Mouse (Mus musculus) yolk sac, embryonic 10.5 days (tissue): Measurements from ENCODE around the gene Cadm4.
"Not testable (repeated sequence)": the region's sequence is repeated elsewhere in the genome, so short reads cannot be mapped to it uniquely, and the experiment has no call there.

Source experiments
- DNase-seq: peaks from one replicate; pipeline ENCODE4 v3.0.0-alpha.2; 2017; ENCODE audit warnings: low spot score

The Cadm4 gene

DNA sequence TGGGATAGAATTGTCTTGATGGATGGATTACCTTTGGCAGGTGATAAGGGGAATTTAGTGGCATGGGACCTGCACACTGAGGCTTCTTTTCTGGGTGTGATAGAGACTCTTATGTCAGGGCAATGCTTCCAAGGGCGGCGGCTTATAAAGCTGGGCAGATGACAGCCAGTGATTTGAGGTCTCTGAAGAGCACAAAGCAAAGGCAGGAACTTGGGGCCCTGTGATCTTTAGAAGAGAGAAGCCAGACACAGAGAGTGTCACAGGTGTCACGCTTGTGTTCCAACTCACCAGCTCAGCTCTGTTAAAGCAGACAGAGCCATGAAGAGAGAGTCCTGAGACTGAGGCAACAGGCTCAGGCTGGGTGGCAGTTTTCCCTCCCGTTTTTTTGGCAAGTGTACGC is 13.9 kb upstream of the Cadm4 start:
- DNase-seq: no peak

DNA sequence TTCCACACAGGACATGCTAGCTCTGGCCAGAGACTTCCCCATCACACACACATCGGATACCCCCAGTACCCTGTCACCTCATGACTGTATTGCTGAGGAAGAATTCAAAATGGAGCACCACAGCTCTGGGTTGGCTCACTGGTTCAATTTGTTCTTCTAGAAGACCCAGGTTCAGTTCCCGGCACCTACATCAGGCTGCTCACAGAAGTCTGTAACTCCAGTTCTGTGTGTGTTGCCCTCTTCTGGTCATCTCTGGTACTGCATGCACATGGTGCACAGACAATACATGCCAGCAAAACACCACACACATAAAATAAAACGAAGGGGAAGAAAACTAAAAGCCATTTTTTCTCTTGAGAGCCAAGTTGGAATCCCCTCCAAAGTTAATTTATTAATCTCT is 12.7 kb upstream of the Cadm4 start:
- no peak for DNase-seq

DNA sequence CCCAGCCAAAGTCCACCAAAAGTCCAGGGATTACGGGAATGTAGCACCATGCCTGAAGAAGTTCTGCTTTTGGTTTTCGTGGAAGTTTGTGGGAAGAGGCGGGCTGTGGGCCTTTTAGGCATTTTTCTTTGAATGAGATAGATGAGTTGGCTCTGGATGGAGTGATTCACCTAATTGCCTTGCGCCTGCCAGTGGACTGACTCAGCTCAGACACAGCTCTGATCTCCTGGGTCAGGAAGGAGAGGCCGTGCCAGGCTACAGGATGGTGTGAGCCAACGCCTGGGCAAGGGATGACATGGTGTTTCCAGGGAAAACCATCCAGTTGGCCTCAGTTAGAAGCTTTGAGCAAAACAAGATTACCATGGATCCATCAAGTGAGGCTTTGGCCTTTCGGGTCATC is 11.5 kb upstream of the Cadm4 start:
- DNase-seq: no peak

DNA sequence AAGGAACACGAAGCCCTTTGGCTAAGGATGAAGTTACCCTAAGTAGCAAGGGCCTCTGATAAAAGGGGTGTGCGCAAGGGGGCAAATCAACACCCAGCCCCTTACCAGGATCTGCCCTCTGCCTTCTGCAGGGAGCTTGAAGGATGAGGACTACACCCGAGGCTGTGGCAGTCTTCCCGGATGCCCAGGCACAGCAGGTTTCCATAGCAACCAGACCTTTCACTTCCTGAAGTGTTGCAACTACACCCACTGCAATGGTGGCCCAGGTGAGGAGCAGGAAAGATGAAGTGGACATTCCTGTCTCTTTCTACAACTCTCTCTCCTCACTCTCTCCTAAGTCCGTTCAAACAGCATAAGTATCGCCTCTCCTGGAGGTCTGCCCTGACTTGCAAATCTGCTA is 9.4 kb upstream of the Cadm4 start:
- DNase-seq: no peak

DNA sequence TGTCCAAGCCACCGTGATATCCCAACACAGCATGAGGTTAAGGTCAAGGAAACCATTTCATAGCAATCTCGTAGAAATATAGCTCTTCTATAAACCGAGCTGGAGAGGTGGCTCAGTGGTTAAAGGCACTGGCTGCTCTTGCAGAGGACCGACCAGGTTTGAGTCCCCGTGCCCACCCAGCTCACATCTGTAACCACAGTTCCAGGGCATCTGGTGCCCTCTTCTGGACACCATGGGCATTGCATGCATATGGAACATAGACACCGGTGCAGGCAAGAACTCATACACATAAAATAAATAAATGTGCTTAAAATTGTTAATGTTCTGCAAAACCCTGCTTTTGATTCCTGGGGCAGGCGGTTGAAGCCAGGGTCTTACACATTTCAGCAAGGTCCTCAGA is 8.9 kb upstream of the Cadm4 start:
- no peak for DNase-seq

DNA sequence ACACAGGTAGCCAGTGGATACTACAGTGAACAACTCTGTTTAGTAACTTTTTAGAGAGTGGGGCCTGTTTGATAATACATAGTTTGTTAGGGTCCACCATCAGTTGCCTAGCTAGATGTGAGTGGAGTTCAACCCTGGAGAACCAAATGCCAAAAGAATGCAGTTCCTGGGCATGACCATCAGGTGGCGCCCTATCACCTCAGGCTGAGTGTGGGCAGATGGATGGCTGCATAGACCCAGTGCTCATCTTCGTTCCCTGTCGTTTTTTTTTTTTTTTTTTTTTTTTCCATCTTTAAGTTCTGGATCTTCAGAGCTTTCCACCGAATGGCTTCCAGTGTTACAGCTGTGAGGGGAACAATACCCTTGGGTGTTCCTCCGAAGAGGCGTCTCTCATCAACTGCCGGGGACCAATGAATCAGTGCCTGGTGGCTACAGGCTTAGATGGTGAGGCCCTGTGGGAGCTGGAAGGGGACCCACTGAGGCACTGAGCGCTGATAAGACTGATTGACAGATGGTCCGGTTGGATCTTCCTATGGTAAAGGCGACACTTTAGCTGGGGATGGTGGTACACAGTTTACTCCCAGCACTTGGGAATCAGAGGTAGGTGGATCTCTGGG is 7.8 kb upstream of the Cadm4 start:
- DNase-seq: no peak

DNA sequence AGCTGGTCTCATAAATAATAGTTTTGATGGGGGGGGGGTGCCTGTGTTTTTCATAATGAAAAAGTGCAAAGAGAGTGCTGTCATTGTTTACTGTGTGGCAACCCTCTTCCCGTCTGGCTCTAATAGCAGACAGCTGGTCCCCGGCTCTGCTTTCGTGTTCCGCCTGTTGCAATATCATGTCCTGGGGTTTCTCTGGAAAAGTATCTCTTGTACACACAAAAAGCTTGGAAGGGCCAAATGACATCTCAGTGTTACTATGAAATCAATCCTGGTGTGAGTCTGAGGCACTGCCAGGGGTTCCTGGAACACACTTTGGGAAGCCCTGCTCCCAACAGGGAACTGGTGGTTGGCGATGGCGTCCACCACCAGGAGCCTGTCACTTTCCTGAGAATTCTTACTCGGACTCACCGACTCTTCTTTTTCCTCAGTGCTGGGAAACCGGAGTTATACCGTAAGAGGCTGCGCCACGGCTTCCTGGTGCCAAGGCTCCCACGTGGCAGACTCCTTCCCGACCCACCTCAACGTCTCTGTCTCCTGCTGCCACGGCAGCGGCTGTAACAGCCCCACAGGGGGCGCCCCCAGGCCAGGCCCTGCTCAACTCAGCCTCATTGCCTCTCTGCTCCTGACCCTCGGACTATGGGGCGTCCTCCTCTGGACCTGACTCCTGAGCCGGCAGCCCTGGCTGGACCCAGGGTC is 6.9 kb upstream of the Cadm4 start:
- no peak for DNase-seq

DNA sequence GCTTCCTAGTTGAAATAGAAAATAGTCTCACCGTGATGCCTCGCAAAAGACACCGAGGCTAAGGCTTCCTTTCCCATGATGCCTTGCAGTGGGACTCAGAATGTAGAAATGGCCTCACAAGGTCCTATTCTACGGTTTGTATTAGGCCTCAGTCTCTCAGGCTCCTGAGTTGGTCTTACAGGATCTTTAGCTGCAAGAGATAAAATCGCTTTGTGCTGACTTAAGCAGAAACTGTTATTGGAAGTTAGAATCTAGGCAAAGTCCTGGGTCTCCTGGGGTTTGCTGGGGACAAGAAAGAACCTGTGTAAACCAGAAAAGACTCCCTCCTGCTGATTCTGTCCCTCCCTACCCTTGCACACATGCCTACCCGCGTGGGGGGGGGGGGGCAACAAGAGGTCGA is 5.5 kb upstream of the Cadm4 start:
- no peak for DNase-seq

DNA sequence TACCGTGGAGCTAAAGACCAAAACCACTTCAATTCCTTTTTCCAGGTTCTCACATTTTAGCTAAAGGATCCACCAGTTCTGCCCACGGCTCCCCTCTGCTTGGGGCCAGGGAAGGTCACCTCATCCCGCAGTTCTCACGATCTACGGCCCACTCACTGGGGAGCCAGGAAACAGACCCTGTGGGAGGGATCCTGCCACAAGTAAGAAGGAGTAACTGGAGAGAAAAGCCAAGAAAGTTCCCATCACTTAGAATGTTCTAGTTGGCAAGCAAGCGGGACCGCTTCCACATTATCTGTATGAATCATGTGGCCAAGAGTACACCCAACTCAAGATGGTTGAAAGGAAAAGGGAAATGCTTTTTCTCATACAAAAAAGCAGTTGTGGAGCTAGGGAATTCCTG is 5.0 kb upstream of the Cadm4 start:
- no peak for DNase-seq

DNA sequence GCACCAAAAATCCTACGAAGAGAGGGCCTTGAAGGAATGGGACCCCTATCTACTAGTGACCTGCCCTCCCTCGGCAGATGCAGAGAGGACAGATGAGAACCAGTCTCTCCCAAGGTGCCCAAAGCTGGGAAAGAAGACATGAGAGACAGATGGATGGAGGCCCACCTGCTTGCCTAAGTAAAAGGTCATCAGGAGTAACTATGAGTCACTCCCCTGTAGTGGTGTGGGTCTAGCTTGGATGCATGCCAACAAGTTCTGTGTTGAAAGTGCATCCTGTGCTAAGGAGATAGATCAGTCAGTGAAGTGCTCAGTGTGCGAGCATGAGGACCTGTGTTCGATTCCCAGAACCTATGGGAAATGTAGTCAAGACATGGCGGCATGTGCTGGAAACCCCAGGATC is 2.9 kb upstream of the Cadm4 start:
- DNase-seq: no peak

DNA sequence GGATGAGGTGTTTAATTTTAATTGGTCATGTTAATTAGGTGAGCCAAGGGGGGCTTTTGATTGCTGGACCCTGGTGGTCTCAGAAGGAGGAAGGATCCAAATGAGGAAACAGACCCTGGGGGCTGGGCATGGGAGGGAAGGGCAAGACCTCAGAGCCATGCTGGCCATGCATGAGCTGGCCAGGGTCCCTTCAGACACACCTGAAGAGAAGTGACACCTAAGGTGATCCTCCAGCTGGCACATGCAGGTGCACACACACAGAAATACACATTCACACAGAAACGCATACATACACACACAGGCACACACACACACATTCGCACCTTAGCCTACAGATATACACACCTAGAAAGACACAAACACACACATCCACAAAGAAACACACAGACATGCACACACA is 2.1 kb upstream of the Cadm4 start:
- no peak for DNase-seq

DNA sequence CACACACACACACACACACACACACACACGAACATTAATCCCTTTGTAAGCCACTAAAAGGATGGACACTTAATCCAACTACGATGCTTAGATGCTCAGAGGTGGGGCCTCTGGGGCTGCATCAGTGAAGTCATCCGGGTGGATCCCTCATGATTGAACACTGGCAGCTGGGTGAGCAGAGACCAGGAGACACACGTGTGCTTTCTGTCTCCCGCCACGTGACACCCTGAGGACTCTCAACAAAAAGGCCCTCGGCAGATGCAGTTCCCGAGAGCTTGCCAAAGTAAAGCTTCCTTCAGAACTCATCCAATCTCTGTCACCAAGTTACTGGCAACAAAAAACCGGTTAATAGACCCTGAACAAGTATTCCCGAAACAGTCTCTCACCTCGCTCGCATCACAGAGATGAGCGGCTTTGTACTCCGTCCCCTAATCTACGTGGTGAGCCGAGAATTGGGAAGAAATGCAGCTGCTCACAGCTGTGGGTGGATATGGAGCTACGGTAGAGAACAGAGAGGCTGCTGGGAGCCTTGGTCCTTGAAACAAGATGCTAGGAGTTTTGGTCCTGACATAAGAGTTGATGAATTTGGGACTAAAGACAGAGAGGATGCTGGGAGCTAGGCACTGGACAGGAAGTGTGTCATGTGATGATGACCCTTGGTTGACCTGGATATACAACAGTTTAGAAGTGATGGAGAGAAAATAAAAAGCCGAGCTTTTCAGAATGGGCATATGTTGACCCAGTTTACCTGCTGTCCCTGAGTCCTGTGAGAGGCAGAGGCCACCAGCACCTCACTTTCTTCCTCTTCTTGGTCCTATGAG is 1.5 kb upstream of the Cadm4 start:
- no peak for DNase-seq

DNA sequence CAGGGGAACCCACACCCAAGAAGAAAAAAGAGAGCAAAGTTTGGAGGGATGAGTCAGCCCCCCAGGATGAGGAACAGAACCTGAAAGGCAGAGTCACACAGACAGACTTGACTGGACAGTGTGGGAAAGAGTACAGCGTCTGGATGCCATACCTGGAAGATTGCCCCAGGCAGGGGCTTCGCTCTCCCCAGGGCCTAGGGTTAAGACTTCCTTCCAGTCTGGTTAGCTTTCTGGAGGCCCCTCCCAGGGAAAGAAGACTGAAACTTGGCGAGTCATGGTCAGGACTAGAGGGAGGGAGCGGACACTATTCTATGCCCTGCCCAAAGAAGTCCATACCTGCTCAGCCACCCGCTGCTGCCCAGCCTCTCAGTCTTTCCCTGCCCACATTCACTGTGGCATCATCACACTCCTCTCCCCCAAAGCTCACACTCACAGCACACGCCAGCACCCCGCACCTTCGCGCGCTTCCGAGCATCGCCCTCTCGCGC is 793 bp upstream of the Cadm4 start:
- no peak for DNase-seq

DNA sequence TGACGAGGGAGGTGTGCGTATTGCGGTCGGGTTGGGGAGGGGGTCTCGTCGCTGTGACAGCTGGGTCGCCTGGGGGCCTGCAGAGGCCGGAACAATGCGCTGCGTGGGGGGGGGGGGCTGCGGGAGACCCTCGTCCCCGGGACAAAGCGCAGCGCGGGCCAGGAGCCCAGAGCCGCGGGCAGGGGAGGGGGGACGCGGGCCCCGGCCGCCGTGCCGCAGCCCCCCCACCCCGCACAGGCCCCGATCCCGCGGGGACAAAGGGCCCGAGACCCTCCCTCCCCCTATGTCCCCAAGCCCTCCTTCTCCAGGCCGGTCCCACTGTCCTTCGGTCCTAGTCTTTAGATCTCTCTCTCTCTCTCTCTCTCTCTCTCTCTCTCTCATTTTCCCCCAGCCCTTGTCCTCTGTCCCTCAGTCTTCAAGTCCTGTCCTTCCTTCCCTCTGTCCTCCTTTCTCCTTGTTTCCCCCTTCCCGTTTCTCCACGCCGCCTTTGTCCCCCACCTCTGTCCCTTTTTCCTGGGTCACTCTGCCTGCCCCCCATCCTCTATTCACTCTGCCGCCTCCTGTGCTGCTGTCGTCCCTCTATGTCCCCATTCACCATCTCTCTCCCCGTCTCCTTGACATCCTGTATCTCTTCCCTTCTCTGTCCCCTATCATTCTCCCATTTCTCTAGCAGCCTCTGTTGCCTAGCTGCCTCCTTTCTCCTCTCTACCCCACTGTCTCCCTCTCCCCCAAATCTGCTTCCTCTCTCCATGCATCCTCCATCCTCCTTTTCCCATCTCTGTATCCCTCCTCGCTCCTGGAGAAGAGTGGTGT is 591 bp downstream of the Cadm4 start:
- no peak for DNase-seq

DNA sequence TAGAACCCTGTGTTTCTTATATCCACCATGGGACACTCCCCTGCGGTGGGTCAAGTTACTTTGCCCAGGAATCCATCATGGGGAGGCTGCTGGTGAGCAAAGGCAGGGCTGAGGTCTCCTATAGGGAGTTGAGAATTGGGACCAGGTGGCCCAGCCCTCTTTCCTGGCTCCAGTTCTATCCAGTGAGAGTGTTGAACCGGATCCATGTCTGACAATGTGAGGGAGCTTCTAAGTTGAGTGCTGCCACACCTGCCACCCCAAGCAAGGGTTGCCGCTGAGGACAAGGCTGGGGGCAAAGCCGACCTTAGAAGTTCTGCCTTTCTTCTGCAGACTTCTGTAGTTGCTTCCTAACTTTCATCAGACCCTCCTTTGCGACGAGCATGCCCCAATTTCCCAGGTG is 1.5 kb downstream of the Cadm4 start:
- not testable (repeated sequence) for DNase-seq

DNA sequence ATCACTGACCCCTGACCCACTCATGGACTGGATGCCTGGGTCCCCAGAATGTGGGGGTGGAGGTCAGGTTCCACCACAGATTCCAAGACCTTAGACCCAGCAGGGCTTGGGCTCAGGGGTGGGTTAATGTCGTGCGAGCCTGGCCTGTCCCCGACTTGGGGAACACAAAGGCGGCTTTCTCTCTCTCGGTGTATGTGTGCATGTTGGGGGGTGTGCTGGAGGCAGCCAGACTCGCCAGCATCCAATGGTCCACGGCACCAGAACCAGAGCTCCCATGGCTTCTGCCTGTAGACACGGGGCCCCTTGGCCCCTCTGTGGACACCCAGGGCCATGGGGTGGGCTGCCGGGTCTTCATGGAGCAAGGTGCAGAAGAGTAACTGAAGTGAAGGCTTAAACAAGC is 3.7 kb downstream of the Cadm4 start:
- DNase-seq: no peak

DNA sequence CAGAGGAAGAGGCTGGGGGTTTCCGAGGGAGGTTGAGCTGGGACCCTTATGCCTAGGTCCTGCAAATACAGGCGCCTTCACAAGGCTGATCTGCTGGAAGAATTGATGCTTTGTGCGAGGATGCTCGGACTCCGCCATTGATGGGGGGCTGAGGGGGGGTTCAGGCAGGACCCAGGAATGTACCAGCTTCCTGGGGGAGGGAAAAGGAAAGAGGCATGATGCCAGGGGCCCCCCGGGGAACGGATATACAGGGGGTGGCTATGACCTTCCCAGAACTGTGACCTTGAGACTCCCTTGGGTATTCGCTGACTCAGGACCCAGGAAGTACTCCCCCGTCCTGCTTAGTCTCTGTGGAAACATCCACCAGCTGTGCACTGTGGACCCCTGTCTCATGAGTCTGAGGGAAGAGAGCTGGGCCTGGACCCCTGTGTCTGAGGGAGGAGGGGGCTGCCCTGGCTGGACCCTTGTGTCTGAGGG is 4.9 kb downstream of the Cadm4 start:
- no peak for DNase-seq

DNA sequence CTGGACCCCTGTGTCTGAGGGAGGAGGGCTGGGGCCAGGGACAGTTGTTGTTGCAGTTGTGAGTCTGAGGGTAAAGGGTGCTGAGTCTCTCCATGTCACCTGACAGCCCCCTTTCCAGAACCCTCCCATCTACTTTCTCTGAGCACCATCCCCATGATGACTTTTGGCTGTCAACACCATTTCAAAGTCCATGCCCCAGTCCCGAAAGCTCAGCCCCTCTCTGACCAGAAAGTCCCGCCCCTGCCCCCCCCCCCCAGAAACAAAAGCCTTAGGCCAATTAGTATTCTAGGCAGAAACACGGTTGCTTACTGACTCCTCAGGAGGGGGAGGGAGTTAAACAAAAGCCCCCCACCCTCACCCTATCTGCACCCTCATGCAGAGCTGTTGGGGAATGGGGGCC is 5.6 kb downstream of the Cadm4 start:
- DNase-seq: no peak

DNA sequence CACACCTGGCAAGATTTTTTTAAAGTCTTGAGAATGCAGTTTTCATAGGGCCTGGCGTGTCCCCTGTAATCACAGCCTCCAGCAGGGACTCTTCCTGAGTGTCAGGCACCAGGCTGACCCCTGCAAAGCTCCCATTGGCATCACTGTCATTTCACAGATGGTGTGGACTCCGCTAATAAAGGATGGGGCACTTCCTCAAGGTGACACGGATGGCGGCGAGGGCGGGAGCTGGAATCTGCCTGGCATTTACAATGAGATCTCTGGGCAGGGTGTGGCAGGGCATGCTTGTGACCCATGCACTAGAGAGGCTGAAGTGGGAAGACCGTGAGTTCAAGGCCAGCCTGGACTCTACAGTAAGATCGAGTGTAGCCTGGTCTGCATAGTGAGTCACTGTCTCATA is 6.5 kb downstream of the Cadm4 start:
- no peak for DNase-seq

DNA sequence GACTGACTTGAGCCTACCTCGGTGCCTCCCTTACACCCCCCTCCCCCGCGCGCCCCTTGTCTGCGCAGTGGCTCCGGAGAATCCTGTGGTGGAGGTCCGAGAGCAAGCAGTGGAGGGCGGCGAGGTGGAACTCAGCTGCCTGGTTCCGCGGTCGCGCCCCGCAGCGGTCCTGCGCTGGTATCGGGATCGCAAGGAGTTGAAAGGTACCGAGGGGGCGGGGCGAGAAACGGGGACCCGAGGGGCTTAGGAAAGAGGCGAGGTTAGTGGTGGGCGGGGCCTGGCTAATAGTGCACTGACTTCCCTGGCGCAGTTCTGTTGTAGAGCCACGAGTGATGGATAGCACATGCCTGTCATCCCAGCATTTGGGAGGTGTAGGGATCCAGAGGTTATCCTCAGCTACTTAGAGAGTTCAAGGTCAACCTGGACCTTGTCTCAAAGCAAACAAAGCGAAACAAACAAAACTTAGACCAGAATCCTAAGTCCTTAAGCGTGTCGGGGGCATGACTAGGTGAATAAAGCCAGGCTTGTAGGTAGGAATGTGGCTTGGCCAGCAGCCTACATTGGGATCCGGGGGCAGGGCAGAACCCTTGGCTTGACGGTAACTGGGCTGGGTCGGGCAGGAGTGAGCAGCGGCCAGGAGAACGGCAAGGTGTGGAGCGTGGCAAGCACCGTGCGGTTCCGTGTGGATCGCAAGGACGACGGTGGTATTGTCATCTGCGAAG is 18.2 kb downstream of the Cadm4 start:
- DNase-seq: no peak

DNA sequence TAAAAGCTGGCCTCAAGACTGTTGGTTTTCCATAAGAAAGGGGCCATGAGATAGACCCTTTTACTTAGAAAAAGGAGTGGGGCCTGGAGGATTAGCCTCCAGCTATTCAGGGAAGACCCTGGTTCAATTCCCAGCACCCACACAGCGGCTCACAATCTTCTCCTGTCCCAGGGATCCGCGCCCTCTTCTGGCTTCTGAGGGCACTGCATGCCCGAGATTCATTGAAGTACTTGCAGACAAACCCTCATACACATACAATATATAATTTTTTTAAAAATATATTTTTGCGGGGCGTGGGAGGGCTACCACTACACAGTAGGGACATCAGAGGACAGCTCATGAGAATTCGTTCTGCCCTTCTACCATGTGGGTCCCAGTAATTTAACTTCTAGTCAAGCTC is 19.1 kb downstream of the Cadm4 start:
- no peak for DNase-seq

DNA sequence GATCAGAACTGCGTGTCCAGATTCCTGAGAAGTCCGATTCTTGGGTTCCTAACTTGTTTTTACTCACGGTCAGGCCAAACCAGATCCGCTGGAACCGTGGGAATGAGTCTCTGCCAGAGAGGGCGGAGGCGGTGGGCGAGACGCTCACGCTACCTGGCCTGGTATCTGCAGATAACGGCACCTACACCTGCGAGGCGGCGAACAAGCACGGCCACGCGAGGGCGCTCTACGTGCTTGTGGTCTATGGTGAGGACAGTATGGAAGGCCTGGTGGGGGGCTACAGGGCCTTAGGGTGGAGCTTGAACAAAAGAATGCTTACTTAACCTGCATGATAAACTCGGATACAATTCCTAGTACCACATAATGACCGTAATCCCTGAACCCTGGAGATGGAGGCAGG is 19.7 kb downstream of the Cadm4 start:
- DNase-seq: no peak
